Mouse (Mus musculus): ENCODE measurements around the gene Cars2.
"Not testable (repeated sequence)": the region's sequence is repeated elsewhere in the genome, so short reads cannot be mapped to it uniquely, and the experiment has no call there.

Cars2 gene

GRCm38 (mm10) chr8:11475876-11476275 lies 74.7 kb downstream of the Cars2 start:
- DNase-seq (ENCODE audit: low spot score in 2 of 2) = no peak

DNA sequence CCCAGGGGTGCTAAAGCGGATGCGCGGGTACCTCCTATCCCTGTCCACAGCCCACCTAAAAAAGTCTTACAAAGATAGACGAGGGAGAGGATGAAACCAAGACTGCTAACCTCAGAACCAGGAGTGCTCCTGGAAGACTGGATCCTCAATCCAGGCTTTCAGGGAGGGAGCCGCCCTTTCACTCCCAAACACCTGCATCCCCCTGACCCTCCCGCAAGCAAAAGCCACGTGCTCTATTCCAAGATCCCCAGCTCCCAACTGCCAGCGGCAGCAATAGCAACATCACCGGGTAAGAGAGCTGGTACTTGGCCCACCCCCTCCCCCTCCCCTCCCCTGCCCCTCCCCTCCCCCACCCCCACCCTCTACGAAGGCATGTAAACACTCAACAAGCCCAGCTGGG lies 75.2 kb downstream of the Cars2 start:
- DNase-seq (ENCODE audit: low spot score in 2 of 2) = no peak

DNA sequence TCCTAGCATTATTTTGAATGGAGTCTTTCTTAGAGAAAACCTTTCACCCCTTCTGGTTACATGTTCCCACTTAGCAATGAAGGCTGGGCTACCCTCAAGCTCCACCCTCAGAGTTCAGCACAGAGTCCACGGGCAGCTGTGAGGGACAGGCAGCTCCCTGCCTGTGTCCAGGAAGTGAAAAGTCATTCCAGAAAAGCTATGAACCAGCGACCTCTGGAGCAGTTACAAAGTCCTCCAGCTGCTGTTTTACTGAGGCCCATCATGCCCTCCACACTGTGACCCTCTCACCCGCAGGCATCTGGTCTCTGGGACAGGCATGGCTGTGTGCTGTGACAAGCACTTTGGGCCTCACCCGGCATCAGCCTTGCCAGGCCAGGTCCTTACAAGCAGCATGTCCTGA lies 77.5 kb downstream of the Cars2 start:
- DNase-seq (ENCODE audit: low spot score in 2 of 2) = no peak

- DNase-seq (ENCODE audit: low spot score in 2 of 2) = no peak
Observed at GRCm38 (mm10) chr8:11471309-11471708, 79.3 kb downstream of the Cars2 start.

DNA sequence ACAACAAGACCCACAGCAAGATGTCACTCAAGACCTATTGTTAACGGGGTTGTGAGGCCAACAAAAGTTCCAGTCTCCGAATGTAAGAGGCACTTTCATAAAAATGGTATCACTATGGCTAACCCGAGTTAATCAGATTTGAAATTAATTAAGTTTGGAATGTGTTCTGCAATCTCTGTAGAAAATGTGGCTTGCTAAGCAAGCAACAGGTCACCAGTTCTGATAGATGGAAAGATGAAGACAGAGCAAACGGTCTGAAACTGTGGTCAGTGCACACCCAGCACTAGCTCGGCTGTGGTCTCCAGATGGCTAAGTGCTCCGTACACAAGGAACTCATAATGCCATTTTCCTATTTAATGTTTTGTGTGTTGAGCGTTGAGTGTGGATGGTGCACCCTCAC lies 79.9 kb downstream of the Cars2 start:
- DNase-seq (ENCODE audit: low spot score in 2 of 2) = no peak

DNA sequence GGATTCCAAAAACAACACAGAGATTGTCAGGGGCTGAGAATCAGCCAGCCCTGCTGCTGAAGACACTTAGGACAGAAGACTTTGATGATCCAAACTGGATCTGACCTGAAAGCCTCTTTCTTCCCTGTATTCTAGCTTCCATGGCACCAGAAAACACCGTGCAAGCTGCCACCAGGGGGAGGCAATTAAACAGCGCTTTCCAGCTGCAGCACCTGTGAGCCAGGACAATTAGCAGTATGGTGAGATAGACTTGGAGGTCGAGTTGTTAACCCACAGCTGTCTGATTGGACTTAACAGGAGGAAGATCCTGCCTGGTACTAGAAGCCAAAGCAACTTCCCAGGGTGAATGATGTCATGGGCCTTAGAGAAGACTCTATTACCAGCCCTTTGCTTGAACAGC lies 81.5 kb downstream of the Cars2 start:
- DNase-seq (ENCODE audit: low spot score in 2 of 2) = peak in 1 of 2 experiments; percentile 55

- not testable (repeated sequence) for DNase-seq (ENCODE audit: low spot score in 2 of 2)
Observed at GRCm38 (mm10) chr8:11466528-11466927, 84.1 kb downstream of the Cars2 start.

DNA sequence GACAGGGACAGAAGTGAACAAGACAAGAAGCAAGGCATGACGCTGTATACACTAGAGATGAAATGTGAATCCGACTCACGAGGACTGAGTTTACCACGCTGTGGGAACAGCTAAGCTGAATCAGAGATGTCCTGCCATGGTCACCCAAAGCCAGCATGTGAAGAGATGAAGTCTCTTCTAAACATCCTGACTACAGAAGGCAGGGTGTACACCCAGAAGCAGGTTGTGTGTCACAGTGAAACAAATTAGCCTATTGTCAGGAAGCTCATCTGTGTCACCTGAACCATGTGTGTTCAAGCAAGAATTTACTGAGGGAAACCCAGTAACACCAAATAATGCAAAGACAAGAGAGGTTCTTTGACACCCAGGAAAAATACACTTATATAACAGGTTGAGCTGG lies 85.0 kb downstream of the Cars2 start:
- DNase-seq (ENCODE audit: low spot score in 2 of 2) = no peak

DNA sequence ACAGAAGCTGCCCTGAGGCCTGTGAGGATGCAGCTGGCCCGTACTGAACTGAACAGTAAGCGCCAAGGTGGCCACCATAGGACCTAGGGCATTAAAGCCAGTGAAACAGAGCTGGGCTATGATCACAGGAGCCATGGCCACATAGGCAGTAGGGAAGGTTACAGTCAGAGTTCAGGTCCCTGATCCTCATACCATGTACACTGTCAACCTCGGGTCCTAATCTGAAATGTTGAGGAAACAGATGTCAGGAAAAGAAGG lies 85.9 kb downstream of the Cars2 start:
- no peak for DNase-seq (ENCODE audit: low spot score in 2 of 2)
